Mouse (Mus musculus): ENCODE data around the gene Clnk. TPM values are rescaled to one million over a fixed set of nuclear protein-coding genes. Genes with fewer than 3 reads are reported as not detected.
A peak's percentile ranks its signal among the peaks of the same experiment; 100 is the strongest.

The Clnk gene
- polyA plus RNA-seq, 1 experiment from 2014 or later = 0.14 TPM

- H3K27me3 ChIP-seq (replicated peaks; ENCODE audit: low read depth, poor library complexity, severe bottlenecking) = no peaks in the 10 kb centered on the region
- WGBS = 88% methylated on average over 15 of the region's 15 CpGs
- no peak overlapping the region for H3K4me3 ChIP-seq
- H3K9me3 ChIP-seq = no peaks in the 10 kb centered on the region
- H3K4me1 ChIP-seq = peaks cover 12% of the 10 kb centered on the region
- no peaks in the 10 kb centered on the region for H3K36me3 ChIP-seq (replicated peaks)
- H3K27ac ChIP-seq (replicated peaks) = no peak overlapping the region
- no peak for DNase-seq (ENCODE audit: low spot score)
Measured at GRCm38 (mm10) chr5:38786126-38786525, 90.5 kb downstream of the Clnk start.

GRCm38 (mm10) chr5:38785686-38786085, 90.9 kb downstream of the Clnk start:
- 84% methylated on average over 8 of the region's 8 CpGs for WGBS
- DNase-seq (ENCODE audit: low spot score) = no peak
- Histone ChIP-seq H3K36me3 (replicated peaks) (no peaks in the 10 kb centered on the region), H3K27me3 (replicated peaks; ENCODE audit: low read depth, poor library complexity, severe bottlenecking) (no peaks in the 10 kb centered on the region), H3K27ac (replicated peaks) (no peak overlapping the region), H3K4me3 (no peak overlapping the region), H3K9me3 (no peaks in the 10 kb centered on the region), H3K4me1 (peaks cover 12% of the 10 kb centered on the region)

GRCm38 (mm10) chr5:38781813-38782212, 94.8 kb downstream of the Clnk start:
- whole genome bisulfite sequencing = 43% methylated on average over 4 of the region's 4 CpGs

GRCm38 (mm10) chr5:38780631-38781030, 96.0 kb downstream of the Clnk start:
- Histone ChIP-seq H3K36me3 (replicated peaks) (no peaks in the 10 kb centered on the region), H3K27ac (replicated peaks) (no peak overlapping the region), H3K27me3 (replicated peaks; ENCODE audit: low read depth, poor library complexity, severe bottlenecking) (no peaks in the 10 kb centered on the region), H3K4me3 (no peak overlapping the region), H3K4me1 (no peaks in the 10 kb centered on the region), H3K9me3 (no peaks in the 10 kb centered on the region)
- WGBS = 74% methylated on average over 8 of the region's 8 CpGs
- no peak for DNase-seq (ENCODE audit: low spot score)

More at GRCm38 (mm10) chr5:38781813-38782212, 94.8 kb downstream of the Clnk start:
- DNase-seq (ENCODE audit: low spot score) = peak; percentile 72
- Histone ChIP-seq H3K27ac (replicated peaks) (no peak overlapping the region), H3K9me3 (no peaks in the 10 kb centered on the region), H3K4me3 (no peak overlapping the region), H3K4me1 (0 out of 2 replicates have a peak, but pooled peaks cover 4% of the 10 kb centered on the region), H3K27me3 (replicated peaks; ENCODE audit: low read depth, poor library complexity, severe bottlenecking) (no peaks in the 10 kb centered on the region), H3K36me3 (replicated peaks) (no peaks in the 10 kb centered on the region)

GRCm38 (mm10) chr5:38780045-38780444, 96.6 kb downstream of the Clnk start:
- no peak overlapping the region for H3K27ac ChIP-seq (replicated peaks)
- WGBS = 84% methylated on average over 3 of the region's 3 CpGs

GRCm38 (mm10) chr5:38775500-38775899, 101.1 kb downstream of the Clnk start:
- Histone ChIP-seq H3K27me3 (replicated peaks; ENCODE audit: low read depth, poor library complexity, severe bottlenecking) (no peaks in the 10 kb centered on the region), H3K4me1 (no peaks in the 10 kb centered on the region), H3K9me3 (no peaks in the 10 kb centered on the region), H3K27ac (replicated peaks) (no peak overlapping the region), H3K36me3 (replicated peaks) (no peaks in the 10 kb centered on the region), H3K4me3 (no peak overlapping the region)
- DNase-seq (ENCODE audit: low spot score) = no peak
- WGBS = 73% methylated on average over 10 of the region's 10 CpGs

More at GRCm38 (mm10) chr5:38780045-38780444, 96.6 kb downstream of the Clnk start:
- Histone ChIP-seq H3K36me3 (replicated peaks) (no peaks in the 10 kb centered on the region), H3K4me3 (no peak overlapping the region), H3K4me1 (no peaks in the 10 kb centered on the region), H3K9me3 (no peaks in the 10 kb centered on the region), H3K27me3 (replicated peaks; ENCODE audit: low read depth, poor library complexity, severe bottlenecking) (no peaks in the 10 kb centered on the region)
- DNase-seq (ENCODE audit: low spot score) = no peak

GRCm38 (mm10) chr5:38754950-38755349, 121.7 kb downstream of the Clnk start:
- H3K36me3 ChIP-seq (replicated peaks) = no peaks in the 10 kb centered on the region
- 0 out of 2 replicates have a peak, but pooled peaks cover 4% of the 10 kb centered on the region for H3K4me1 ChIP-seq
- 10% methylated on average over 3 of the region's 3 CpGs for WGBS

GRCm38 (mm10) chr5:38752749-38753148, 123.9 kb downstream of the Clnk start:
- H3K36me3 ChIP-seq (replicated peaks) = no peaks in the 10 kb centered on the region
- no peaks in the 10 kb centered on the region for H3K27me3 ChIP-seq (replicated peaks; ENCODE audit: low read depth, poor library complexity, severe bottlenecking)
- WGBS = 11% methylated on average over 4 of the region's 4 CpGs
- H3K4me1 ChIP-seq = 0 out of 2 replicates have a peak, but pooled peaks cover 4% of the 10 kb centered on the region
- DNase-seq (ENCODE audit: low spot score) = no peak
- H3K27ac ChIP-seq (replicated peaks) = no peak overlapping the region
- no peak overlapping the region for H3K4me3 ChIP-seq
- no peaks in the 10 kb centered on the region for H3K9me3 ChIP-seq

More at GRCm38 (mm10) chr5:38754950-38755349, 121.7 kb downstream of the Clnk start:
- DNase-seq (ENCODE audit: low spot score) = peak; percentile 73
- Histone ChIP-seq H3K9me3 (no peaks in the 10 kb centered on the region), H3K27me3 (replicated peaks; ENCODE audit: low read depth, poor library complexity, severe bottlenecking) (no peaks in the 10 kb centered on the region), H3K27ac (replicated peaks) (no peak overlapping the region), H3K4me3 (no peak overlapping the region)

GRCm38 (mm10) chr5:38708940-38709581, 167.6 kb downstream of the Clnk start:
- no peak for DNase-seq (ENCODE audit: low spot score)
- no peaks in the 10 kb centered on the region for H3K4me1 ChIP-seq
- H3K9me3 ChIP-seq = no peaks in the 10 kb centered on the region; the same call in 1 of the 2 replicates
- H3K36me3 ChIP-seq (replicated peaks) = no peaks in the 10 kb centered on the region
- no peaks in the 10 kb centered on the region for H3K27me3 ChIP-seq (replicated peaks; ENCODE audit: low read depth, poor library complexity, severe bottlenecking)
- no peak overlapping the region for H3K27ac ChIP-seq (replicated peaks)
- 71% methylated on average over 11 of the region's 11 CpGs for WGBS
- no peak overlapping the region for H3K4me3 ChIP-seq

GRCm38 (mm10) chr5:38707364-38708075, 169.1 kb downstream of the Clnk start:
- Histone ChIP-seq H3K36me3 (replicated peaks) (no peaks in the 10 kb centered on the region), H3K4me3 (no peak overlapping the region), H3K27me3 (replicated peaks; ENCODE audit: low read depth, poor library complexity, severe bottlenecking) (no peaks in the 10 kb centered on the region), H3K4me1 (no peaks in the 10 kb centered on the region), H3K9me3 (no peaks in the 10 kb centered on the region; the same call in 1 of the 2 replicates), H3K27ac (replicated peaks) (no peak overlapping the region)
- no peak for DNase-seq (ENCODE audit: low spot score)
- 84% methylated on average over 7 of the region's 7 CpGs for WGBS

GRCm38 (mm10) chr5:38702941-38703340, 173.7 kb downstream of the Clnk start:
- H3K9me3 ChIP-seq = no peaks in the 10 kb centered on the region
- no peaks in the 10 kb centered on the region for H3K27me3 ChIP-seq (replicated peaks; ENCODE audit: low read depth, poor library complexity, severe bottlenecking)
- H3K27ac ChIP-seq (replicated peaks) = no peak overlapping the region
- WGBS = 90% methylated on average over 6 of the region's 6 CpGs
- no peaks in the 10 kb centered on the region for H3K4me1 ChIP-seq
- H3K4me3 ChIP-seq = no peak overlapping the region
- no peaks in the 10 kb centered on the region for H3K36me3 ChIP-seq (replicated peaks)
- no peak for DNase-seq (ENCODE audit: low spot score)

GRCm38 (mm10) chr5:38702091-38702490, 174.5 kb downstream of the Clnk start:
- no peaks in the 10 kb centered on the region for H3K36me3 ChIP-seq (replicated peaks)
- DNase-seq (ENCODE audit: low spot score) = peak; percentile 1
- H3K9me3 ChIP-seq = no peaks in the 10 kb centered on the region
- H3K4me1 ChIP-seq = peaks cover 4% of the 10 kb centered on the region; the same call in 1 of the 2 replicates
- 83% methylated on average over 2 of the region's 2 CpGs for WGBS
- H3K4me3 ChIP-seq = no peak overlapping the region
- H3K27ac ChIP-seq (replicated peaks) = no peak overlapping the region
- H3K27me3 ChIP-seq (replicated peaks; ENCODE audit: low read depth, poor library complexity, severe bottlenecking) = no peaks in the 10 kb centered on the region

GRCm38 (mm10) chr5:38698466-38698865, 178.1 kb downstream of the Clnk start:
- 75% methylated on average over 5 of the region's 5 CpGs for WGBS
- H3K27ac ChIP-seq (replicated peaks) = no peak overlapping the region
- H3K4me3 ChIP-seq = no peak overlapping the region
- H3K4me1 ChIP-seq = peaks cover 12% of the 10 kb centered on the region; the same call in 1 of the 2 replicates
- DNase-seq (ENCODE audit: low spot score) = no peak
- H3K27me3 ChIP-seq (replicated peaks; ENCODE audit: low read depth, poor library complexity, severe bottlenecking) = no peaks in the 10 kb centered on the region
- H3K9me3 ChIP-seq = no peaks in the 10 kb centered on the region
- no peaks in the 10 kb centered on the region for H3K36me3 ChIP-seq (replicated peaks)
